Mouse (Mus musculus) forebrain, embryonic 12.5 days (tissue): Measurements from ENCODE around the gene Mms22l. TPM values are rescaled to one million over a fixed set of nuclear protein-coding genes. Genes with fewer than 3 reads are reported as not detected.
"Not testable (repeated sequence)": the region's sequence is repeated elsewhere in the genome, so short reads cannot be mapped to it uniquely, and the experiment has no call there.

Source experiments
- ATAC-seq: fragments of 200-750 bp; cut with Nextera tagmentation; 2 replicates; pipeline ENCODE4 v1.8.0; 2017; ENCODE audit warnings: moderate TSS enrichment; ENCODE audit not compliant: low FRiP score
- H3K27ac ChIP-seq: fragments of 300-500 bp; sonication (generic); 2 replicates; pipeline ENCODE4 v1.5.1; 2016; ENCODE audit warnings: mild to moderate bottlenecking
- H3K27me3 ChIP-seq: fragments of 300-500 bp; sonication (generic); 2 replicates; pipeline ENCODE4 v1.6.1; 2016; ENCODE audit warnings: mild to moderate bottlenecking
- H3K36me3 ChIP-seq: fragments of 300-500 bp; sonication (generic); replicated peaks from 2 replicates; pipeline ENCODE4 v1.6.1; 2016; ENCODE audit warnings: mild to moderate bottlenecking
- H3K4me1 ChIP-seq: fragments of 300-500 bp; sonication (generic); 2 replicates; pipeline ENCODE4 v1.6.1; 2016
- H3K4me2 ChIP-seq: fragments of 300-500 bp; sonication (generic); 2 replicates; pipeline ENCODE4 v1.6.1; 2016; ENCODE audit warnings: mild to moderate bottlenecking, moderate library complexity
- H3K4me3 ChIP-seq: fragments of 300-500 bp; sonication (generic); replicated peaks from 2 replicates; pipeline ENCODE4 v1.5.1; 2016; ENCODE audit warnings: mild to moderate bottlenecking
- H3K9ac ChIP-seq: fragments of 300-500 bp; sonication (generic); 2 replicates; pipeline ENCODE4 v1.6.1; 2016; ENCODE audit warnings: mild to moderate bottlenecking
- H3K9me3 ChIP-seq: fragments of 300-500 bp; sonication (generic); 2 replicates; pipeline ENCODE4 v1.6.1; 2016
- WGBS: fragments of 180-500 bp; shearing (Covaris S2); methylation state at CpG from one replicate; pipeline ENCODE4 v1.1.7; 2016; 5-methylcytosine and 5-hydroxymethylcytosine counted together
- polyA plus RNA-seq: library from polyadenylated mRNA; unstranded; fragments of >200 nt; fragmentation: Nextera tagmentation; extraction: Ambion mirVana; gene quantifications from 2 replicates; pipeline ENCODE4 v1.2.1, GENCODE M21; 2016

The Mms22l gene
- polyA plus RNA-seq, result 47.4 and 47.9 TPM in 2 replicates

DNA sequence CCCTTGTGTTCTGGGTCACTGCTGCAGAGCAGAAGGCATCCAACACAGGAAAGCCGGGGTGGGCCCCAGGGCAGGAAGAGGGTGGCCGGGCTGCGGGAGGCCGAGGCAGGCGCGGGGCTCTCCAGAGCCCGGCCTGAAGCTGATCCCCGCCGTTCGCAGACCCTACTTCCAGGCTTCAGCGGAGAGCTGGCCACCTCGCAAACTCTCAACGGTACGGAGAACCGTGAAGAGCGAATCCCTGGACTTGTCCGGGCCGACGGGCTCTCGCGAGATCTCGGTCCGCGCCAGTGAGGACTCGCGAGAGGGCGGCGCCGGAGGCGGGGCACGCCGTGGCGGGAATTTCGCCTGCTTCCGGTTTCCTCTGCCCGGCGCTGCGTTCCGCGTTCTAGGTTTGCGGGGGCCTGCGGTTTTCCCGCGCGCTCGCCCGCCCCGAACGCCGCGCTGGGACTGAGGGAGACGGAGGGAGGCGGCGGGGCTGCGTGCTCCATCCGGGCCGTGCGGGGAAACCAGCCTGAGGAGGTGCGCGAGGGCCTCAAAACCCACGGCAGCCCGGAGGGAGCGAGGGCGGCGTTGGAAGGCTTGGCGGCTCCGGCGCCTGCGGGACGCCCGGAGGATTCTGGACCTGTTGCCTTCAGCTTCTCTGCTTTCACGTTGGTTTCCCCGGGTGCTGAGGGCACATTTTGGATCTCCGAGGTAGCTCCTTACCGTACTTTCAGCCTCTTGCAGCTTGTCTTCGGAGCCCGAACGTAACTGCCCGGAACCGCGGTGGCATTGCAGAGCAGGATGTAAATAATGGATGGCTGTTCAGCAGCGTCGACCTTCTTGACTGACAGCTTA lies at the start of gene Mms22l:
Gene Mms22l (plus strand): TSS at position 336 of the 837 bp plus-strand sequence.
- Histone ChIP-seq H3K9me3 (0 out of 2 replicates have a peak, but pooled peaks cover 2% of the 10 kb centered on the region), H3K9ac (peak within 1 kb of the TSS; percentile 92), H3K27me3 (no peaks in the 10 kb centered on the region), H3K4me2 (peak within 1 kb of the TSS; percentile 69), H3K4me3 (peak within 1 kb of the TSS; percentile 86), H3K36me3 (peaks cover 9% of the 10 kb centered on the region), H3K27ac (peak within 1 kb of the TSS; percentile 97), H3K4me1 (peaks cover 12% of the 10 kb centered on the region; the same call in 1 of the 2 replicates)
- WGBS, result under 1% methylated on average over 83 of the region's 83 CpGs
- ATAC-seq, result peak; percentile 99

- H3K4me1 ChIP-seq, H3K9me3 ChIP-seq, H3K27ac ChIP-seq, H3K4me3 ChIP-seq, H3K36me3 ChIP-seq, H3K4me2 ChIP-seq, H3K27me3 ChIP-seq, H3K9ac ChIP-seq, ATAC-seq: not testable (repeated sequence)
- 93% methylated on average over 4 of the region's 4 CpGs for WGBS
Observed at GRCm38 (mm10) chr4:24484046-24484445, 12.2 kb upstream of the Mms22l start.

DNA sequence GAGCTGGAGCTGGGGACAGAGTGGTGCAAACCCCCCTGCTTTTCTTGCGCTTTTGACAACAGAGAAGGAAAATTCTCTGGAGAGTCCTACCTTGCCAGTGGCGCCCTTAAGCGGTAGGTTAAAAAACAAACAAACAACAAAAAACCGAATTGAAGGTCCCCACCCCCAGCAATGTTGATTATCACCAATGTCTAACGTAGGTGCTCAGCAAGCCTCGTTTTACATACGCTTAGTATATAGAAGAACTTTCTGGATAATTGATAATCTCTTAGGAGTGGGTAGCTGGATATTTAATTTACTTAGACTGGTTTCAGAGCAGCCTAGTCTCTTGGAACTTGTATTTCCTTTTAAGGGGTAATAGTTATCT lies 685 bp downstream of the Mms22l start:
- Histone ChIP-seq H3K4me3 (peak overlapping the region; percentile 86), H3K36me3 (peaks cover 9% of the 10 kb centered on the region), H3K27ac (peak overlapping the region; percentile 97), H3K4me1 (peaks cover 12% of the 10 kb centered on the region; the same call in 1 of the 2 replicates), H3K4me2 (peak overlapping the region; percentile 69), H3K9ac (peak overlapping the region; percentile 92), H3K9me3 (no peaks in the 10 kb centered on the region), H3K27me3 (no peaks in the 10 kb centered on the region)
- under 1% methylated on average over 7 of the region's 7 CpGs for WGBS
- no peak for ATAC-seq

DNA sequence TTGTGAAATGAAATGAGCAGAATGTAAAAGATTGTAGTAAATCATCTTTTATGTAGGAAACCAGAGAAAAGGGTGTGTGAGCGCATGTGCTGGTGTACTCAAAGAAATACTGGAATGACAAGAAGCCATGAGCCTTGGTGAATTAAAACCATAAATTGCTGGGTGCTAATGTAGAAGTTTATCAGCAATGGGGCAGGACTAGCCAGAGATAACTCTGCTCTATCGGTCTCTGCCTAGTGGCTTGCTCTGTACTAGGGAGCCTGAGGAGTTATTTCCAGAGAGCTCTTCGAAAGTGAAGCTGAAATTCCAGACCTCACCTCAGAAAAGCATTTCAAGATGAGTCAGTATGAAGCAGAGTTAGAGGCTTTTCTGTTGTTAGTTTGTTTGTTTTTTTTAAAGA lies 12.9 kb downstream of the Mms22l start:
- 98% methylated on average over 3 of the region's 3 CpGs for WGBS
- Histone ChIP-seq H3K27ac (no peak overlapping the region), H3K4me2 (no peak overlapping the region), H3K9ac (no peak overlapping the region), H3K4me3 (no peak overlapping the region), H3K4me1 (no peaks in the 10 kb centered on the region), H3K36me3 (peaks cover 46% of the 10 kb centered on the region), H3K27me3 (no peaks in the 10 kb centered on the region), H3K9me3 (no peaks in the 10 kb centered on the region)
- ATAC-seq, result no peak

GRCm38 (mm10) chr4:24536989-24537388 lies 40.7 kb downstream of the Mms22l start:
- no peak for ATAC-seq
- Histone ChIP-seq H3K9ac (no peak overlapping the region), H3K4me2 (no peak overlapping the region), H3K27me3 (no peaks in the 10 kb centered on the region), H3K9me3 (no peaks in the 10 kb centered on the region), H3K36me3 (peaks cover 28% of the 10 kb centered on the region), H3K4me3 (no peak overlapping the region), H3K27ac (no peak overlapping the region), H3K4me1 (no peaks in the 10 kb centered on the region)
- 83% methylated on average over 4 of the region's 4 CpGs for WGBS

GRCm38 (mm10) chr4:24543421-24543820 lies 47.2 kb downstream of the Mms22l start:
- WGBS, result 70% methylated on average over 3 of the region's 3 CpGs
- Histone ChIP-seq H3K4me2 (no peak overlapping the region), H3K27me3 (no peaks in the 10 kb centered on the region), H3K9ac (no peak overlapping the region), H3K4me1 (peaks cover 16% of the 10 kb centered on the region), H3K27ac (no peak overlapping the region), H3K4me3 (no peak overlapping the region), H3K9me3 (no peaks in the 10 kb centered on the region), H3K36me3 (no peaks in the 10 kb centered on the region)
- no peak for ATAC-seq

DNA sequence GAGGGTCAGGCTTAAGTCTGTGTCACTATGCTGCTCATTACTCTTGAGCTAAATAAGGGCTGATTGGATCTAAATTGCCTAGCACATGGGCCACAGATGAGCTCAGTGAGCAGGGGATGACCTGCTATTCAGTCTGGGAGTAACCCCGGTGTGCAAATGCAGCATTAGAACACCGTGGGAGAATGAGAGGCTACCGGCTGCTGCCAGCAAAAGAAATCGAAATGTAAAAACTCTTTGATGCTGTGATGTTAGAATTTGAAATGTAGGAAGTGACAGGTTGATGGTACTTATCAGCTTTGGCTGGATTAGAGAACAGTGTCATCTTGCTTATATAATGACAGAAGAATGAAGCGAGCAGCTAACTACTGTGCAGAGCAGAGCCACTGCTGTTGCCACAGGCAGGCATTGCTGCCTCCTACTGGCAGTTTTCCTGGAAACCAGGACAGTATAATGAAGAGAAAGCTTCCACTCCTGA lies 48.5 kb downstream of the Mms22l start:
- H3K27ac ChIP-seq, result peak overlapping the region; percentile 61
- no peaks in the 10 kb centered on the region for H3K27me3 ChIP-seq
- WGBS, result 20% methylated on average over 5 of the region's 5 CpGs
- H3K36me3 ChIP-seq, result no peaks in the 10 kb centered on the region
- no peaks in the 10 kb centered on the region for H3K9me3 ChIP-seq
- peaks cover 16% of the 10 kb centered on the region for H3K4me1 ChIP-seq
- no peak overlapping the region for H3K9ac ChIP-seq
- ATAC-seq, result peak; percentile 92
- H3K4me3 ChIP-seq, result no peak overlapping the region
- H3K4me2 ChIP-seq, result peak overlapping the region; percentile 29

- Histone ChIP-seq H3K4me1 (peaks cover 9% of the 10 kb centered on the region), H3K4me2 (no peak overlapping the region), H3K4me3 (no peak overlapping the region), H3K36me3 (no peaks in the 10 kb centered on the region), H3K9ac (no peak overlapping the region), H3K9me3 (no peaks in the 10 kb centered on the region), H3K27me3 (no peaks in the 10 kb centered on the region), H3K27ac (0 out of 2 replicates have a peak overlapping the region, but pooled peaks have one; percentile 25)
- ATAC-seq, result no peak
- WGBS, result 38% methylated on average over 6 of the region's 6 CpGs
Observed at GRCm38 (mm10) chr4:24556116-24556820, 60.0 kb downstream of the Mms22l start.

DNA sequence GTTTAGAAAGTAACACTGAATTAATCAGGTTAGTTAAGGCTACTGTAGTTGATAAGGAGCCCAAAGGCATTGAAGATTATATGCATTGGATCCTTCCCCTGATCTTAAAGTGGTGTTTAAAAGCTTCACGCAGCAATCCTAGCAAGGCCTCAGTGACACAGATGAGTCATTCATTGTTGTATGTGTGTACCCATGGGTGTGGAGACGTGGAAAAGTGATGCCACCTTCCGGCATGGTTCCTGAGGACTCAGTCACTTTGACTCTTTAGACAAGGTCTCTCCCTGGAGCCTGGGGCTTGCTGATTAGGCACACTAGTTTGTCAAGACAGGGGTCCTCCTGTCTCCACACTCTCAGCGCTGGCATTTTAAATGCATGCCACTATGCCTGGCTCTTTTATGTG lies 60.9 kb downstream of the Mms22l start:
- 88% methylated on average over 4 of the region's 4 CpGs for WGBS
- H3K4me2 ChIP-seq, result no peak overlapping the region
- no peak overlapping the region for H3K4me3 ChIP-seq
- H3K9me3 ChIP-seq, result no peaks in the 10 kb centered on the region
- no peak for ATAC-seq
- H3K27me3 ChIP-seq, result no peaks in the 10 kb centered on the region
- peaks cover 9% of the 10 kb centered on the region for H3K4me1 ChIP-seq
- H3K36me3 ChIP-seq, result no peaks in the 10 kb centered on the region
- no peak overlapping the region for H3K9ac ChIP-seq
- no peak overlapping the region for H3K27ac ChIP-seq

GRCm38 (mm10) chr4:24568026-24568425 lies 71.8 kb downstream of the Mms22l start:
- H3K9me3 ChIP-seq, result no peaks in the 10 kb centered on the region
- no peaks in the 10 kb centered on the region for H3K36me3 ChIP-seq
- no peak overlapping the region for H3K9ac ChIP-seq
- H3K4me1 ChIP-seq, result peaks cover 3% of the 10 kb centered on the region; the same call in 1 of the 2 replicates
- WGBS, result 51% methylated on average over 6 of the region's 6 CpGs
- no peak overlapping the region for H3K4me2 ChIP-seq
- no peaks in the 10 kb centered on the region for H3K27me3 ChIP-seq
- ATAC-seq, result no peak
- no peak overlapping the region for H3K4me3 ChIP-seq
- H3K27ac ChIP-seq, result no peak overlapping the region

GRCm38 (mm10) chr4:24568989-24569556 lies 72.8 kb downstream of the Mms22l start:
- Histone ChIP-seq H3K27ac (no peak overlapping the region), H3K36me3 (no peaks in the 10 kb centered on the region), H3K27me3 (no peaks in the 10 kb centered on the region), H3K9me3 (no peaks in the 10 kb centered on the region), H3K4me2 (no peak overlapping the region), H3K4me1 (peaks cover 3% of the 10 kb centered on the region; the same call in 1 of the 2 replicates), H3K4me3 (no peak overlapping the region), H3K9ac (no peak overlapping the region)
- ATAC-seq, result no peak
- WGBS, result 83% methylated on average over 7 of the region's 7 CpGs

DNA sequence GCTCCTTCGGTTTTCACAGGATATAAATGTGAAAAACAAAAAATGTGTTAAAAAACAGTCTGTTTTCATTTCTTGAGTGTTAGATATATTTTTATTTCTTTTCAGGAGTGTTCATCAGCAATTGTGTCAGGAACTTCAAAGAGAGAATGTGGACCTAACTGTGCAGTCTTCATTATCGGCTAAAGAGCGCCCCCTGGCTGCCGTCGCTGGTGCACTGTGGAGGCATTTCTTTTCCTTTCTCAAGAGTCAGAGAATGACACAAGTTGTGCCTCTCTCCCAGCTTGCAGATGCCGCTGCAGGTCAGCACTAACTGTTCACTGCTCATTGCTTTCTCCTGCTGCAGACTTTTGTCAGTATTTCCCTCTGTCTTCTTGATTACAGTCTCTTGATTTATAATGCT lies 78.0 kb downstream of the Mms22l start:
- H3K4me3 ChIP-seq, result no peak overlapping the region
- no peaks in the 10 kb centered on the region for H3K27me3 ChIP-seq
- no peaks in the 10 kb centered on the region for H3K4me1 ChIP-seq
- no peak overlapping the region for H3K9ac ChIP-seq
- 23% methylated on average over 6 of the region's 6 CpGs for WGBS
- H3K4me2 ChIP-seq, result no peak overlapping the region
- H3K27ac ChIP-seq, result no peak overlapping the region
- ATAC-seq, result peak; percentile 81
- peaks cover 9% of the 10 kb centered on the region for H3K36me3 ChIP-seq
- H3K9me3 ChIP-seq, result no peaks in the 10 kb centered on the region
